Mouse (Mus musculus): Measurements from ENCODE around the gene Lrtm1.

Lrtm1 gene

DNA sequence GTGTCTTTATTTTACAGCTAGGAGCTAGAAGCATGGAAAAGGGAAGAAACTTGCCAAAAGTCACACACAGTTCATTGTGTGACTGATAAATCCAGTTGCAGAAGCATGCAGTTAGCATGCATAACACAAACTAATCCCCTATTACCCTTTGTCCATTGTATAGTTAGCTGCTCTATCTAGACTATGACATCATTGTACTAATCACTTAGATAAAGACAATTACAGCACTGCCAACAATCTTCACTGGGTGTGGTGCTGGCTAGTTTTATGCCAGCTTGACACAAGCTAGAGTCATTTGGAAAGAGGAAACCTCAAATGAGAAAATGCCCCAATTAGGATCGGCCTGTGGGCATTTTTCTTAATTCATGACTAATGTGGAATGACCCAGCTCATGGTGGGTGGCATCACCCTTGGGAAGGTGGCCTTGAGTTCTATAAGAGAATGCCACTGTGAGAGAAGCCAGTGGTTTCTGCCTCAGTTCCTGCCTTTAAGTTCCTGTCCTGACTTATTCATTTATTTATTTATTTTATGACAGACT lies 13.9 kb downstream of the Lrtm1 start:
- no peak for DNase-seq (ENCODE audit: low read depth, low spot score)

GRCm38 (mm10) chr14:29038246-29038645 lies 20.2 kb downstream of the Lrtm1 start:
- DNase-seq (ENCODE audit: low read depth, low spot score): no peak

- DNase-seq (ENCODE audit: low read depth, low spot score): no peak
These were observed 22.8 kb downstream of the Lrtm1 start for GRCm38 (mm10) chr14:29040606-29041364.

GRCm38 (mm10) chr14:29041498-29041897 lies 23.5 kb downstream of the Lrtm1 start:
- DNase-seq (ENCODE audit: low read depth, low spot score): no peak

DNA sequence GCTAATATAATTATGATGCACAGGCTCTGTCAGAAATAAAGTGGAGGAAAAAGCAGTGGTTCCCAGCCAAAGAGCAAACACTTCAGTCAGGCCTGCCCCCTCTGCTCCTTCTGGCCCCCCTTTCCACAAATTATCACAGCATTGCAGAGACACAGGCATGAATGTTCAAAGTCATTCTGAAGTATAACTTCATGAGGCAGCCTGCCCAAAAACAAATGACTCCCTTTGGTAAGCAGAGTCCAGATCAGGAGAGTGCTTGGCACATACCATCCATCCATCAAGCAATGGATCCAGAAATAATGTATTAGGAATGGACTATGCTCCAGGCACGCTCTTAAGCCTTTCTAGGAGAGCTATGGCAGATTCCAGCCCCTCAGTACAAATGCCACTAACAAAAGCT lies 24.3 kb downstream of the Lrtm1 start:
- no peak for DNase-seq (ENCODE audit: low read depth, low spot score)

DNA sequence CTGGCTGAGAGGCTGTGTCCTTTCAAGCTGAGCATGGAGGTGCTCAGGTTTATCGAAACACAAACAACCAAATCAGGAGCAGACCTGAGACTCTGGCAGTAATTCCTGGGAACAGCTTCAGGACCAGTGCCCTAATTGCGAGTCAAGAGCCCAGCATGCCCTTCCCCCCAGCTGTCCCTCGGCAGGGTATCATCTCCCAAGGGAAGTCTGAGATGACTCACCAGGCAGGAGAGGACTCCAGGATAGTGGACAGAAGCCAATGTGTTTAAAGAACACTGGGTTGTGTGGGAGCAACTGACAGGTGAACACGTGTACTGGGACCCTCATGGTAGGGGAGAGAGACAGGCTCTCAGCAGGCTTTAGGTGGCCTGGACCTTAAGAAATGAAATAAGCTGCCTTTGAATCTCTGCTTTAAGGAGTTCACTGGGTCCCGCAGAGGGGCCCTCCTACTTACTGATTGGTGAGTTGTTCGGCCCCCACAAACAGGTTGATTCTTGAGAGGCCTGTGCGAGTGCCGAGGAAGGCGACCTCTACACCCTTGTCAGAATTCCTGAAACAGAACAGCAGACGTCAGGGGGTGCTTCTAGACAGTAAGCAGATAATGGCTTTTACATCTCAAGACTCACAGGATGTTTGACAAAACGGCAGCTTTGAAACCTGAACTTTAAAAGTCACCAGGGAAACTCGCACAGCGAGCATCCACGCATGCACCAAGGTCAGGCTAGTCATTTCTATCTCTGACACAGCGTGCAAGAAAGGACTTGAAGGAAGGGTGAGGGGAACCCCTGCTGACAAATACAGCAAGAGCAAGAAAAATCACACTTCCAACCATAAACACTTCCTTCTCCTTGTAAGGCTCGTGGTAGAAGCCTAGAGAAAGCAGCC lies 34.2 kb downstream of the Lrtm1 start:
- DNase-seq (ENCODE audit: low read depth, low spot score): no peak

DNA sequence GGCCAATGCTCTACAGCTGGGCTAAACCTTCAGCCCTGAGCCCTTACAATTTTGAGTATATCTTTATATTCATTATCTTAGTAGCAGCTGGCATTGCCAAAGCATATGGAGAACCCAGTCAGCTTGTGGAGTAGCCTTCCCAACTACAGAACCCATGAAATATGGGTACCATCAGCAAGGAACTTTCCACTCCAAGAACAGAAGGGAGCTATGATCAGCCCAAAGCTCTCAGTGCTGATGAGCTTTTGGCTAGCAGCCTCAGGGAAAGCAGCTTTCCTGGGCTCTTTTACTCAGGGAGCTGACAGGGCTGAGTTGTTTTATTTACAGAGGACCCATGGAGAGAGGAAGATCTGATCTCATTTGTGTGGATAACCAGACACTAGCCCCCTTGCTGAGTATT lies 42.7 kb downstream of the Lrtm1 start:
- no peak for DNase-seq (ENCODE audit: low read depth, low spot score)

DNA sequence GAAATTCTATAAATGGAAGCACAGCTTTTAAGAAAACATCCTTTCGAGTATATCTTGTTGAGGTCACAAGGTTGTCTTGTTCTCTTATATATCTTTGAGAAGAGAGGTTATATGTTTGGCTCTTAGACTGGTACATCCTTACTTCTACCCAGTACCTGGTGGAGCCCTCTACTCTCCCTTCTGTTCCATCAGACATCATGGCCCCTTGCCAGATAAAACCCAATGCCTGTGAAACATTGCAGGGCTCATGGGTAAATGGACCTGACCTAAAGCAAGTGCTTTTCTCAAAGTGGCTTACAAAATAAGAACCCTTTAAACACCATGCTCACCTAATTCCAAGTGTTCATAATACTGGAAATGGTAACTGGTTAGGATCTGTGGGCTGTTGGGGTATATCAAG lies 43.5 kb downstream of the Lrtm1 start:
- no peak for DNase-seq (ENCODE audit: low read depth, low spot score)

- DNase-seq (ENCODE audit: low read depth, low spot score): no peak
These were observed 44.7 kb downstream of the Lrtm1 start for GRCm38 (mm10) chr14:29062676-29063075.

DNA sequence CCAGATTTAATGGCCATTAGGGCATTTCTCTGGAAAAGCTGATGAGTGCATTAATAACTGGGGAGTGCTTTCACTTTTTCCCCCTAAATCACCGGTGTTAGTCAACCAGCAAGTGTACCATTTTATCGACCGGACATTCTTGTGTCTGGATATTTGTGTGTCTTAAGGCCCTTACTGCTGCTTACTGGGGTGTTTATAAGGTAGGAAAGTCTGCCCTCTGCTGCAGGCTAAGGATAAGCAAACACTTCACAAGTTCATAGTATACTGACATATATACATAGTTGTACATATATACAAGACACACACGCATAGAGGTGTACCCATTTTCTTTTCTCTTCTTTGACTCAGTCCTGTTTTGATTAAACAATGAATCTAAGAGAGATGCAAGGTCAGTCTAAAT lies 55.7 kb downstream of the Lrtm1 start:
- DNase-seq (ENCODE audit: low read depth, low spot score): no peak

DNA sequence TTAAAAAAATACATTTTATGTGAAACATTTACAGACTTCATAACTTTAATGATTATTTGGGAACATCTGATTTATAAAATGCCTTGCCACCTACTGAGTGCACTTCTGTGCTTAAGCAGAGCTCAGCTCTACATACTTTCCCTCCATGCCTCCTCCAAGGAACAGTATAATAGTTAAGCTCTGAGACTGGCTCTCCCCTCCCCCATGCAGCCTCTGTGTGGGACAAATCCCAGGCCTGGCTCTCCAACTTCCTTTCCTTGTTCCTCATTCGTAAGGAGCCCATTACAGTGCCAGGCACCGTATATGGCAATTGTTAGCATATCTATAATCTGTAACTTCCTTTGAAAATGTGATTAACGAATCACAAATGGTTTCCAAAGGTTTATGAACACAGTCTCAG lies 59.4 kb downstream of the Lrtm1 start:
- DNase-seq (ENCODE audit: low read depth, low spot score): no peak

DNA sequence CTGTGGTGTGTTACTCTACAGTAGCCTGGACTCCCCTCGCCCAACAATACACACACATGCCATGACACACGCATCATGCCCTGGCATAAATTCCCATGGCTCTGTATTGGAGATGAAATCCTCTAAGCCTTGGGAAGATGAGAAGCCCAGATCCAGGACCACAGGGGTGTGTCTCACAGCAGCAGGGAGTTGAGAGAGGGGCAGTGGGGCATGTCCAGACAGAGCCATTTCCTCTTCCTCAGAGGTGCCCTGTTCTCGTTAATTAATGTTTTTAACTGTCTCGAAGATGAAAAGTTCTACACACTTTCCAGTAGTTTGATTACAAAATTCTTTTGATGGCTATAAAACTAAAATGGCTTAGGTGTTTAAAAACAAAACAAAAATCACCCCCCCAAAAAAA lies 62.2 kb downstream of the Lrtm1 start:
- DNase-seq (ENCODE audit: low read depth, low spot score): no peak

DNA sequence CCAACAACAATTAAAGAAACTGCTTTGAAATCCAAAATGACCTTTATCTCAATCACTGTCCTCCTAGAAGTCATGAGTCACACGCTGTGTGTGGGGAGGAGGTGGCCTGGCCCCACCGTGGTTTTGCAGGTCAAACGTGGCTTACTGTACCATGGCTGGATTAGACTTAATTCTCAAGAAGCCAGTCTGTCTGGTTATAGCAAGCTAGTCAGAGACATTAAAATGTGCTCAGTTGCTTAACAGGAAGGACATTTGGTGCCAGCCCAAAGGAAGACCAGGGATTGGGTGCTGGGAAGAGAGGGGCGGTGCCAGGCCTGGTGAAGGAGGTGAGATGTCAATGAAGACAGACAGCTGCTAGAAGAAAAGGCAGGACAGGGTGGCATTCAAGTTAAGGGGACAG lies 62.6 kb downstream of the Lrtm1 start:
- DNase-seq (ENCODE audit: low read depth, low spot score): no peak

DNA sequence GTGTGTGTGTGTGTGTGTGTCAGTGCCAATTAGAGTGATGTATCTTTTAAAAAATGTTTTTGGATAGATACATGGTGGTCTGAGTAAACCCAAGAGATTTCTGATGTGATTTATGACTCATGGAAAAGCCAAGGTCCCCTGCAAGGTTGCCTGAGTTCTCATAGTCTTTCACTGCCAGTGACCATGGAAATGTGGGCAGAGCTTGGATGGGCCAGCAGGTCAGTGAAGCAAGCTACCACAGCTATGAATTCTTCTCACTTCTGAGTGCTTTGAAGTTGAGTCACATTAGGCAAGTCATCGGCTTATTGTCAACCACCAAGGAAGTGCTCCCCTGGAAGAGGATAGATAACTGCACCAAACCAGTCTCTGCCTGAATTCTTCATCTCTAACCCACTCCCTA lies 64.2 kb downstream of the Lrtm1 start:
- no peak for DNase-seq (ENCODE audit: low read depth, low spot score)
